Mouse (Mus musculus) brain, embryonic 14.5 days (tissue): ENCODE measurements around the gene 9430097D07Rik.

ENCODE experiments used
- CTCF ChIP-seq: fragments of 200-500 bp; IDR thresholded peaks from 2 replicates; pipeline ENCODE4 v1.5.1; 2012; ENCODE audit warnings: inconsistent platforms, mild to moderate bottlenecking, moderate library complexity, borderline replicate concordance; ENCODE audit not compliant: insufficient read depth, insufficient read length; ENCODE audit errors: extremely low read depth
- POLR2A ChIP-seq: fragments of 200-500 bp; IDR thresholded peaks from 2 replicates; pipeline ENCODE4 v1.6.1; 2012; ENCODE audit warnings: mild to moderate bottlenecking, inconsistent platforms, borderline replicate concordance; ENCODE audit not compliant: poor library complexity, insufficient read depth, insufficient read length, severe bottlenecking; ENCODE audit errors: extremely low read depth

- TF ChIP-seq POLR2A (no peak), CTCF (no peak)
Observed at GRCm38 (mm10) chr2:32527468-32527966, 48.0 kb downstream of the 9430097D07Rik start.
